Mouse (Mus musculus): ENCODE data around the gene Abi3bp.

Abi3bp gene

DNA sequence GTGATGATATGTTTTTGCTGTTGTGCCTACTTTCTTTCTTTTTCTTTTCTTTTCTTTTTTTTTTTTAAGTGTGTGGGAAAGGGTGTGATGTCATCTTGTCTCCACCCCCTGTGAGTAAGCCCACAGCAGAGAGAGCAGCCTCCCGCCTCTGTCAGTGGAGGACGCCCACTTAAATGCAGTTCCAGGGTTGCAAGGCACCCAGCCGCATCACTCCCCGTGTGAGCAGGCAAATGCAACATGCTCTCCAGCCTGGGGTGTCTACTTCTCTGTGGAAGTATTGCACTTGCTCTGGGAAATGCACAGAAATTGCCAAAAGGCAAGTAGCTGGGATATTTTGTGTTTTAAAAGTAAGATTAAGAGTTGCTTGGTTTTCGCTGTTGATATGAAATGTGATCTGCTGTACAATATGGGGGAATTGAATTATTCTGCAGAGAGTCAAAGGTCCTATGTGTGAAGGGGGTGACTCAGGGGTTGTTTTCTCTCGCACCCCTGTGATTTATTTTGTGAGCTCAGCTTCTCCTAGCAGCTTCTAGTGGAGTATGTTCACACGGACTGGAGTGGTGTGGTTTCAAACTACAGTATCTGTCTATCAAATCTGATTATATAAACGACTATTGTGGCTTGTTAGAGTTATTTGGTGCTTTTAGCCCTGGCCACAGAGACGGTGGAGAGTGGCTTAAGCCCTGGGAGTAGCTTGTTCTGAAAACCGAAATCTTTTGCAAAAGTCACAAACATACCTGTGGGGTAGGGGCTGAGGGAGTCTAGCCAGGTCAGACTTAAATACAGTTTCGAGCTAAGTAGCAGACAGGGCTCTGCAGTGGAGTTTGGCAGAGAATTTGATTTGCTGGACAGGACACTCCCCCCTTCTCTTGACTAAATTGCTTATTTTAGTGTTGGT, at the start of gene Abi3bp:
Gene Abi3bp (plus strand): TSS at position 202 of the 898 bp plus-strand sequence.
- in situ Hi-C loops (cut with MboI, MseI) = no loop called here

DNA sequence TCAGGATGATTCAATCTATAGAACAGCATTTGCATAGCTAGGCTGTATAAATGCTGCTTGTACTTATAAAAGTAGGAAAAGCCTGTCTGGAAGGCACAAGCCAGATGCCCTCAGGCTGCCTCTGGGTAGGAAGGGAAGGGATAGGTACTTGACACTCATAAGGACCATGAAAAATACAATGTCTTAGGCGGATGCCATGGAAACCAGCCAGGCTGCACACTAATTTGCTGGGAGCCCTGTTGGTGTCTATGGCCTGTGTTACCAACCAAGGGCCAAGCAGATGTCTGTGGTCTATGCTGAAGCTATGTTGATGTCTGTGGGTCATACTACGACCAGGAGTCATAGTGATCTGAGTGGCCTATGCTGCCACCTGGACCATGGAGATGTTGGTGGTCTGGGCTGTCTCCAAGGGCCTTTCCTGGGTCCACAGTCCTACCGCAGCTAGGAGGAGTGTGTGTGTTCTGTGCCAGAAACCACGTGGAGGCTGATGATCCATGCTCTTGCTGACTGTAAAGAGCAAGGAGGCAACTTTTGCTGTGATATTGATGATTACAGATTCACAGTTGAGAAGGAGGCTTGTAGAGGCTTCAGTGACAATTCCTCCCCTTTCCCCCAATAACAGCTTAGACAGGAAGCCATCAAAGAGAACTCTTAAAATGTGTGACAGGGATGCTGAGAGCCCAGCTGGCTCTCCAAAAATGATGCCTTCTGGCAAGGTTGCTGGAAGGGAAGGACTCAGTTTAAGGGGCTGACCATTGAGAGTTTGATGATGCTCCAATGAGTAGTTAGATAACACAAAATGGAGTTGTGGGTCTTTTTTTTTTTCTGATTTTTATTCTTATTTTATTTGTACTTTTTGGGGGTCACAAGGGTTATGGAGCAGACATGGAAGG, 42.1 kb upstream of the Abi3bp start:
- in situ Hi-C loops (cut with MboI, MseI) = no loop called here

DNA sequence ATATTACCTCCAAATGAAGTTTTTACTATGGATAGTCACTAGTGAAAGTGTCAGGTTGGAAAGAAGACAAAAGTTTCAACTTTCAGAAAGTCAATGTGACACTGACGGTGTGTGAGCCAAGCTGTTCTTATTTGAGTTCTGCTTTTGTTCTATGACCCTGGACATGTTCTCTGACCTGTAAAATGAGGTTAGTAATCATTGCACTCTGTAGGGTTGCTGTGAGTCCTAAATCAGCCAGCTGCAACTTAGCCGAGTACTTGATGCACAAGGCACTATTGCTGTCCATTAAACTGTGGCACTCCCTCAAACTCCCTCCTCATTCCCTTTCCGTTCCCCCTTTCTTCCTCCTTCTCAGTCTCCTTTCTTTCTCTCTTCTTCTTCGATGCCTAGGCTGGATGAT, 37.4 kb upstream of the Abi3bp start:
- in situ Hi-C loops (cut with MboI, MseI) = no loop called here

DNA sequence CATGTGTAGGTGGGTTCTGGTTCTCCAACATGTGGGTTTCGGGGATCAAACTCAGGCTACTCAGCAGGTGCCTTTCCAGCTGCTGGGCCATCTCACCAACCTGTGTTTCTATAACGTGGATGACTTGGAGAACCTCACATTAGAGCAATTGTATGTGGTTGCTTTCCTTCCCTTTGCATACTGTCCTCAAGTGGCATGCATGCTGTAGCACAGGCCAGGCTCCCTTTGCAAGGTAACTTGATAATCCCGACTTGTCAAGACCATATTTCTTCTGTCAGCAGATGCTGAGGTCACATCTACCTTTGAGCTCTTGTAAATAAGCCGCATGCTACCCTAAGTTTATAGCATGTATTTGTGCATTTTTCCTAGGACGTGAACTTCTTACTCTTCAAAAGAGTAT, 36.6 kb upstream of the Abi3bp start:
- in situ Hi-C loops (cut with MboI, MseI) = no loop called here

DNA sequence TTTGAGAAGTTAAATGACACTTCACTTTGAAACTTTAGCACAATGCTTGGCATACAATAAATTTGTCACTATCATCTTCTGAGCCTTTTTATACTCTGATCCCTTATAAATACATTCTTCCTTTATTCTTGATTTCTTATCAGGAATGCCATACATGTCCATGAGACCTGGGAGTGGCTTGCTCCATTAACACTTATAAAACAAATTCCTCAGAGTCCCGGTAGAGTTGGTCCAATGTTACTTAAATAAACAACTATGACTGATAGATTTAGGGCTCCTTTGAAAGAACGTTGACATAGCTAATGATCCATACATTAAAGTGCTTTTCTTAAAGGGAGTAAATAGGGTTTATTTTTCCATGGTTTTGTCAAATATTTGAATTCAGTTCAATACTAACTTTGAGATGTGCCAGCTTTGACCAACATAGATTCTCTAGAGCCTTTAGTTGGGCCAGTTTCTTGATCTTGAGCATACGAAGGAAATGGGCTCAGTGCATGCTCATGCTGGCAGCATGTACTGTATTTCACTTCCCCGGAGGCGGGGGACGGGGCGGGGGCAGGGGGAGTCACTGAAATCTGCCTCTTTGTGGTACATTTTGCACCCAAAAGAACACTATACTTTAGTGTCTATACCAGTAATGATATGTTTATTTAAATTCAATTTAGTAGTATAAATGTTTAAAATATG, 35.9 kb upstream of the Abi3bp start:
- in situ Hi-C loops (cut with MboI, MseI) = no loop called here

DNA sequence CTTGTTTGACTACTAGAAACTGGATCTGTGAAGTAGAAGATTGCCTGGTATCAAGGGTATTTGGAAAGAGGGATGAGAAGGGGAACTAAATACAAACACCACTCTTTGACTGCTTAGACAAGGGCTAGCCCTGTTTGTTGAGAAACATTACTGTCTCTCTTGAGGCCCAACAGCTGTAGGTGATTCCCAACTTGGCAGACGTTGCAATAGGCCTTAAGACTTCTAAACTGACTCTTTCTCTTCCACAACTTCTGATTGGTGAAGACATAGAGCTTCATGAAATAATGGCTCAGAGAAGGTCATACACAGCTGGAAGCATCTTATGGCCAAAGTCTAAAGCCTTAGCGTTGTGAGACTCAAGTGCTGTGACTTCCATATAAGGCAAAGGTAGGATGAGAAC, 26.2 kb upstream of the Abi3bp start:
- in situ Hi-C loops (cut with MboI, MseI) = no loop called here

DNA sequence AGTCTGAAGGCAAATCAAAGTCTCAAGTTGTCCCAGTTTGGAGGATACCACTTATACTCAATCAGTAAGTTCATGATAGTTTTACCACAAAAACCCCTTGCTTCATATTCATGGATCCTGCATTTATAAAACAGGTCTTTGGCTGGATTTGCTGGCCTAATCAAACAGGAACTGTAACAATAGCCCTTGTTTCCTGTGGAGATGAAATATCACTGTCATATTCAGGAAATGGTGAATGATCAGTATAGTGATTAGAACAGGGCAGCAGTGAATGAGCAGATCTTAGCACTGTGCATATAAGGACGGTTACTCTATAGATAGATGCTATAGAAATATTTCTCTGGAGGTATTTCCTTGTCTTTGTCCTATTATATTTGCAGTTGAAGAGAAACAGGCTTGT, 25.8 kb upstream of the Abi3bp start:
- in situ Hi-C loops (cut with MboI, MseI) = no loop called here

DNA sequence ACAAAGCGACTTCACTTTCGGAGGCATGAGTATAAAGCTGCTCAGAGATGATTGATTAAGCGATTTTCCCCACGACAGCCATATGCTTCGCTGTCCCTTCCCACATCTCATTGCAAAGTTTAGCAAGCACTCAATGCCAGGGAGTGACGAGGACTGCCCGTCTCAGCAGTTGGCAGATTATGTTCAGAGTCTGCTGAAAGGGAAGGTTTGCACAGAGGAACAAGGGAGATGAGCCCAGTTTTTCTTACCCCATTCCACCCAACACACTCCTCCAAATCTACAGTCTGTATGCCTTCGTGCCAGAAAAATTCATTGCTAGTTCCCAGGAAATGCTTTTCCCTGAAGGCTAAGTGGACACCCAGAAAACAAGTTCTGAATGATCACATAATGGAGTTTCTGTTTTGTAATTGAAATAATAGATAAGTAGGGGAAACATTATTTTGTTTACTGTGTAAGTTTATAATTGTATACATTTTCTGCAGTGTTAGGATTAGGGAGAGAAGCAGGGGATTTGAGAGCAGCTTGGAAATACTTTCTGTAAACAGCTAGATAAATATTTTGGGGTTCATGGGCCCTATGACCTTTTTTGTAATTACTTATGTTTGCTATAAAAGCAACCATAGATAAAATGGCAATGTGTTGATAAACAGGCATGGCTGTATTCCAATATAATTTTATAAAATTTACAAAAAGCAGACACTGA, 19.5 kb upstream of the Abi3bp start:
- in situ Hi-C loops (cut with MboI, MseI) = no loop called here

DNA sequence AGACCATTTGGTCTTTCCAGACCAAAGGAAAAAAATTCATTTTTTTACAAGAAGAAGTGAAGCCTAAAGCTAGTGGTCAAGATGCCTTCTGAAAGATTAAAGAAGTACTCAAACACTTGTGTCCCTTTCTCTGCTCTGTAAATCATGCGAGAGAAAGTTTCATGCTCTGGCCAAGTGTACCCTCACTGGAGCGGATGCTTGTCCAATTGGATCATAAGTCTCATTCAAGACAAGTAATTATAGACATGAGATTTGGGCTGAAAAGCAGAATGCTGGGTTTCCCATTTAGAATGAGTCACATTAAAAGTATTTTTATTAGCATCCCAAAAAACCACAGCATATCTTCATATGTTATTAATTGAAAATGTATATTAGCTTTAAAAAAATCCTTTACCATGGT, 4.5 kb upstream of the Abi3bp start:
- in situ Hi-C loops (cut with MboI, MseI) = no loop called here

DNA sequence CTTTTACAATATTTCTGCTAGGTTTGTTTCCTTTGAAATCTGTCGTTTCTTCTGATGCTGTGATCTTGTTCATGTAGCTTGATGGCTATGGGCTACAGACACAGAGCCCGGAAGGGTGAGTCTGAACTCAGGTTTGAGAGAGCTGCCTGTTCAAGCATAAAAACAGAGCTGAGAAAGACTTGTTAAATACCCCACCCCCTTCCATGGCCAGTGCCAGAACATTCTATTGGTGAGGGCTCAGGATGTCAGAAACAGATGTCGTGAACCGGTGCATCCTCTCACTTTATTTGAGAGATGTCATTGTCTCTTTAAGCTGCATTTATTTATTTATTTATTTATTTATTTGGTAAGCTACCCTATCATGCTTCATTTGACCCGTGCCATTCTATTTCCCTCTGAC, 2.0 kb upstream of the Abi3bp start:
- in situ Hi-C loops (cut with MboI, MseI) = no loop called here

DNA sequence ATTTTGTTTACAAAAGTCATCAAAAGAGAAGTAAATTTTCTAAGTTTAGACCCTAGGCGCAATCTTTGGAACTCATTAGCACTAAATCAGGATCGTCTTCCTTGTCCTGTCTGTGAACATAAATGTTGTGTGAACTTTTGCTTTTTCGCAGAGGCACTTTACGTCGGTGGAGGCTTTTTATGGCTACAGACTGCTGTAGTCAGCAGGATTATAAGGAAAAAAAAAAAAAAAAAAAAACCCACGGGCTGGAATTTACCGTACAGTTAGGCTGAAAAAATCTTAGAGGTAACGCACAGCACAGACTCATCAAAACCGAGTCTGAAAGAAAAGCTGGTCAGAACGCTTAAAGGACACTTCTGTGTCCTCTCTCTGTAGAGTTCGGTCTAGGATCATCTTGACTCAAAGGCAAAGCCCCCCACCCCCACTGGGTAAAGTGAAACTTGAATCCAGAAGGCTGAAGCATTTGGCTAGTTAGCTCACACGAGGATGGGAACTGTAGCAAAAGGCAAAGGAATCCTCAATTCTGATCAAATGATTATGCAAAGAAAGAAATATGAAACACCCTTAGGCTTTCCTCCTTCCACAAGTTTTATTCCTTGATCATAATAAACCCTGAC, 1.0 kb downstream of the Abi3bp start:
- in situ Hi-C loops (cut with MboI, MseI) = no loop called here

DNA sequence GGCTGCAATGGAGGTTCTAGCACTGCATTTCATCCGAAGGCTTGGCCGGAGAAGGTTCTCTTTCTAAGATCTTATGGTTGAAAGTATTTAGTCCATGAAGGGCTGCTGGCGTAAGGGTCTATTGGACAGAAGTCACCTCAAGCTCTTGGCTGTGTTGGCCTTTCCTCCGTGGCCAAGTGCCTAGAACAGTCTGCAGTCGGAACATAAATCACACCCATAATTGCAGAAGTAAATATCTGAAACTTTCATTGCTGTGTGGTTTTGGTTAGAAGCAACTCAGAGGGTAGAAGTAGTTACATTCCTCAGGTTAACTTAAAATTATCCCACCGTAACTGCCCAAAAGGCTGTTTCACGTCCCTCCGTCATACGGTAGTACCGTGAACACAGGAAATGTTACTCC, 5.8 kb downstream of the Abi3bp start:
- in situ Hi-C loops (cut with MboI, MseI) = no loop called here

DNA sequence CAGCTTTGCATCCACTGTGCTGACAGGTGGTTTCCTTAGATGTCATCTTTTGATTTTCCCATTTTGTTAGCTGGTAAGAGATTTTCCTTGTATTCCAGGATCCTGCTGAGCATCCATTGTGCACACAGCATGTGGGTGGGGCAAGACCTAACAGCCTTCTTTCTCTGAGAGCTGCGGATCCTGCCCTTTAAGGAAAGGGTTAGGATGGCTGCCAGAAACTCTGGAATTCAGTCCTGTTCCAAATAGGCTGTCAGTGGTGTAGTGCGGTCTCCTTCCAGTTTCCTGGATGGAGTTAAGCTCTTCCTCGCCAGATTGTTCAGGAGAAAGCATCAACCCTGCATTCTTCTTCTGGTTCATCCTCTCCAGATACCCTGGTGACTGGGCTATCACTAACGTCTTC, 8.8 kb downstream of the Abi3bp start:
- in situ Hi-C loops (cut with MboI, MseI) = no loop called here

DNA sequence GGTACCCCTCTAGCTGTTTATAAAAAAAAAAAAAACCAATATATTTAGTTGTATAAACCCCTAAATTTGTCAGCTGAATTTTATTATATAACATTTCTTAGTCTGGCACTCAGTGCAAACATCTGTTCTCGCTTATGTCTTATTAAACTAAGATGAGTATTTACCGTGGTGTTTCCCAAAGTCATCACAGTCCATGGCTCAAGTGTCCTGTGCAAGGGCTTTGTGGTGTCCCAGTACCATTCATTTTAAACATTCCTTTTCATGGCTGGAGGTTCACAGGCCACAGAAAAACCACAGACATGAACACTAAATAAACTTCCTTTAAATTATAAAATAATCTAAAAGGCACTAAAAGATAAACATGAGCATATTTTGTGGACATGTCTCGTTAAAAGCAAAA, 13.2 kb downstream of the Abi3bp start:
- in situ Hi-C loops (cut with MboI, MseI) = no loop called here

DNA sequence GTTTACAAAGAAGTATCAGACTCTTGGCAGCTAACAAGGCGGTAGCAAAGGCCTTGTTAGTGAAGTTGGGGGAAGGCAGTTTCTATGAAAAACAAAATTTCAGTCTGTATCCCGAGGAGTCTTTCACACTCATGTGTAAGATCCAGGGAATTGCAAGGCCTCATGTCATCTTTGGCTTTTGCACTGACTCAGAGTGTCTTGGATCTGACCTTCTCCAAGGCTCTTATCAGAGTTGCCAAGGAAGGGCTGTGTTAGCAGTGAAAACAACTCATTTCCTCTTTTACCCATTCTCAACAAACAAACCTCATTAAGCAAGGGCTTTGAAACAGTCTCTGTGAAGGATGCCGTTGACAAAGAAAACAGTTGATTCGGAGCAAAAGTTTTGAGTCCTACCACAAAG, 17.6 kb downstream of the Abi3bp start:
- in situ Hi-C loops (cut with MboI, MseI) = no loop called here

DNA sequence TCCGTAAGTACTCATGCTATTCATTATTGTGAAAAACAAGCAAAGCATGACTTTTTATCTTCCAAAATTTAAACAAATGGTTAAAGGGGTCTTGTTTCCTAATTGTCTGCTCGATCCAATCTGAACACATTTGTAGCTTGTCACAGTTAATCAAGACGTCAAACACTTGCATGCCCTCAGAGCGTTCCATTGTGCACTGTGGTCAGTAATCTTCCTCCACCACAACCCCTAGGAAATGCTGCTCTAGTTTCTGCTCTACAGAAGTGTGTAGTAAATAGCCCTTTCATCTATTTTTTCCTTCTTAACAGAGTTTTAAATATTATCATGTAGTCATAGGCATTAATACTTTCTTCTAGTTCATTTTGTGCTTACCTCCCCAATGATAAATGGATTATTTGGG, 19.1 kb downstream of the Abi3bp start:
- in situ Hi-C loops (cut with MboI, MseI) = no loop called here

DNA sequence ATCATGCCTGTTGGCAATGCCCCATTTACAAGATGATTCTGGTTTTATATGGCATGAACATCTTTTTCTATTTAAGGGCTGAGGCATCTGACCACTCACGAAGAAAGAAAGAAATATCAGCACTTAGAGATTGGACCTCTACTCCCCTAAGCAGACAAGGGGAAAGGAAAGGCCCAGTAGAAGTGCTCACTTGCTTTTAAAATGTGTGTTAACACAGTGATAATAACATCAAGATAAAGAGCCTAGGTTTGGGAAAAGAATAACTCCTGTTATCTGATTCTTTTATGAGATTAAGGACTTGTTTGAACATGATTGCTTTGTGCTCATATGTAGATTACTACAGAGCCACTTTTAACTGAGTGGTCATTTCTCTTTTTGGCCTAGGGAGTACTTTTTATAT, 21.0 kb downstream of the Abi3bp start:
- in situ Hi-C loops (cut with MboI, MseI) = no loop called here

DNA sequence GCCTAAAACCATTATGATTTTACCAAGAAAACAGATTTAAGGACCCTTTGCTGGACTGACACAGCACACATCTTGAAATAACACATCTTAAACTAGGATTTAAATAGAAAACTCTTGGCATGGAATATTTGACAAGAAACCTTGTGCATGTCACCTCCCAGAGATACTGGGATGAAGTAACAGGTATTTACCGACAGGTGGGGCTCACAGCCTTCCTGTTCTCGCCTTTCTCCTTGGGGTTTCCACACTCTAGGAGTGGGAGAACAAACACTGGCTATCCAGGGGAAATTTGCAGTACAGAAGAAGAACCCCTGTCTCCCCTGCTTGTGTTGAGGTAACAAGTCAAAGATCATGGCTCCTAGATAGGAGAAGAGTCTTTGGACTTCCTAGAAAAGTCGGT, 22.8 kb downstream of the Abi3bp start:
- in situ Hi-C loops (cut with MboI, MseI) = no loop called here

DNA sequence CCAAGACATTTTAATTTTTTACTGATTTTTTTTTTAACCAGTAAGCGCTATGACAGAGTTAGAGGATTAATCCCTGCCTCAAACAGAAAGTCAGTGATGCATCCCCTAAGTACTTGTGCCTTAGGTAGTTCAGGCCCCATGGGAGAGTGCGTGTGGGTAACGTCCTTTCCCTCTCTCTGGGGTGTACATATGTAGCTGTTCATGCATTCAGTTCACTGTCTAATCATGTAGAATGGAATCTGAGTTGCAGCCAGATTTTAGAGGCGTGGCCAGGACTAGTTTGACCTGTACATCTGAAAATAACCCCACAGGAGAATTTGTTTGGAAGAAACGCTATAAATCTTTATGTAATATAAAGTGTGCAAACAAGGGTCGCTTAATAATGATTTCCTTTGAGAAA, 23.4 kb downstream of the Abi3bp start:
- in situ Hi-C loops (cut with MboI, MseI) = no loop called here

DNA sequence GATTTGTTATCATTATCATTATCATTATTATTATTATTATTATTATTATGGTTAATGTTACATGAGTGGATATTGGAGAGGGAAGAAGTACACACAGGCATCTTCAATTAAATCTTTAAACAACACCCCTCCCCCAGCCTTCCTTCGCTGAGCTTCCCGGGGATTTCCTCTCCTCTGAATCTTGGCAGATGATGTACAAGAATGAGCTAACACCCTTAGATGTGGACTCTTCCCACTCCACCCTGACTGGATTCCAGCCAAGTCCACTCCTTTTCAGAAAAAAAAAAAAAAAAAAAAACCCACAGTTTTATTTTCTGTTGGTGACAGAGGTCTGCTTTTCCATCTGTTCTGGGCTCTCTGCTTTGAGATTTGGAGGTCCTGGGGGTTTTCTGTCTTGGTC, 23.8 kb downstream of the Abi3bp start:
- in situ Hi-C loops (cut with MboI, MseI) = no loop called here

DNA sequence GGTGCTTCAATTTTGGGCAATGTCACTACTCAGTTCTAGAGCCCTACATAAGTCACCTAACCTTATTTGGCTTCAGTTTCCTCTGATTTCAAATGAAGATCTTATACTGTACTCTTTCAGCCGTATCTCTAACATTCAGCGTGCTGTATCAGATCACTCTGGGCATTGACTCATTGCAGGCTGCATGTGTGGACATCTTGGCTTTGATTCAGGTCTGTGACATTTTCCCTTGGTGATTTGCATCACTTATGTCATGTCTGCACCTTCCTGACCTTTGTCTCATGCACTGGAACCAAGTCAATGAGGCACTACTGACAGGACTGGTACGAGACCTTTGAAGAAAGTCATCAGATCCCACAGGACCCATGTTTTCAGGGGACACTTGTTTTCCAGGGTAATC, 24.5 kb downstream of the Abi3bp start:
- in situ Hi-C loops (cut with MboI, MseI) = no loop called here
